Mouse (Mus musculus): ENCODE measurements around the gene Orm2.

Gene Orm2

DNA sequence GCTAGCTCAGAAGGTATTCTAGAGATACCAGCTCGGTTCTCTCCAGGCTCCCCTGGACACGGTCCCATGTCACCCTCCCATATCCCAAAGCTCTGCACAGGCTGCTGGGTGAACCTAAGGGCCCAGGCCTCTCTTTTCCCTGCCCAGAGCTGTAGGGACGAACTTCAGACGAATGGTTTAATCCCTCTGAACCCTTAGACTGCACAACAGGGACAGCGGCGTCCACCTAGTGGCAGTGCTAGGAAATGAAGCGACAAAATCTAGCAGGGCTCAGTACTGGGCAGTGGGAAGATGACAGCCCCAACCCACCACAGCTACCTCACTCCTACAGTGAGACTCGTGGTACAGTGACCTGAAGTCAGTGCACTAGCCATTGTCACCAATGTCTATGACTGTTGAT is 46.4 kb downstream of the Orm2 start:
- DNase-seq: peak; percentile 58 to 76

DNA sequence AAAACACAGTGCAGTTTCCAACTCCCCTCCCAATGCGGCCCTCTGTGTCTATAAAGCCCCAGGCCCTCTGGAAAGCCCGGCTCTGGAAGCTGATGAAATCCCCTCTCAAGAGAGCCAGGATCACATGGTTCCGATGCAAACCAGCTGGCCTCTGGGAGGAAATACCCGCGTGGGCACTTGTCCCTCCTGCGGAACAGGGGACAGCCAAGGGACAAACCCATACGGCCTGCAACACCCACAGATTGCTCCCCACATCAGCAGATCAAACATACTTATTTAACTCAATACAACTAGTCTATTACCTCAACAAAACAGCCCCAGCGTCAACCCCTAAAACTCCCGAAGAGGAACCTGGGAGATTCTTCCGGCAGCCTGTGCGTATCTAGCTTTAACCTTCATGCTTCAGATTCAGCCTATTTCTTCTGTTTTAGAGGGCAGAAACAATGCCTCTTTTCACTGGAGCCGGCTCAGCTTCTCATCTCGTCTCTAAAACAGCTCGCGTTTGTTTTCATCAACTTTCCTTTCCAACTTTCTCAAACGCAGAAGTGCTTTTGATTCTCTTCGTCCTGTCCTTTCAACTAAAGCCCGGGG is 47.2 kb downstream of the Orm2 start:
- peak in 1 of 2 experiments; percentile 40 for DNase-seq

DNA sequence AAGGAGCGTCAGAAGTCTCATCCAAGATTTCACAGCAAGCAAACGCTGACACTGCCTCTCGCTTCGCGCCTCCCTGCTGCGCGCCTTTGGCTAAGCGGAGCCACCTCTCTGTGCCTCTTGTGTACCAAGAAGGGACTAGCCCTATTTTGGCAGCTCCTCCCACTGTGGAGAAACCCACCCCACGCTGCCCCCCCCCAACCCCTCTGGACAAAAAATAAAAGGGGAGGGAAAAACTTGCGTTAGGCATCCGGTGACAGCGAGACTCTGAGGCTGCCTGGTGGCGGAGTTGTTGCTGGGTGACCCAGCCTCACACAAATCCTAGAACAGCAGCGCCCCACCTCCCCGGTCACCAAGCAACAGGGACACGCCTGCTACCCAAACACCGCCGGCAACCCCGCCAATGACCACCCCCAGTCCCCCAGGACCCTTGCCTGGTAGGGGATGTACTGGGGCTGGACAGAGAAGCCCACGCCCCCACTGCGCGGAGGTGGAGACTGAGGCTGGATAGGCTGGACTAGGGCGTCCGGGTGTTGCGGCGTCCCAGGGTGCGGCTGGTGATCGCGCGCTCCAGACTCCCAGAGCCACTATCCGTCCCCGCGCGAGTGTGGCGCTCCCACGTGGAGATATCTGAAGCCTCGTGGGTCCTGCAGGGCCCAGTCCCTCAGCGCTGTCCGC is 47.8 kb downstream of the Orm2 start:
- peak; percentile 66 to 67 for DNase-seq

DNA sequence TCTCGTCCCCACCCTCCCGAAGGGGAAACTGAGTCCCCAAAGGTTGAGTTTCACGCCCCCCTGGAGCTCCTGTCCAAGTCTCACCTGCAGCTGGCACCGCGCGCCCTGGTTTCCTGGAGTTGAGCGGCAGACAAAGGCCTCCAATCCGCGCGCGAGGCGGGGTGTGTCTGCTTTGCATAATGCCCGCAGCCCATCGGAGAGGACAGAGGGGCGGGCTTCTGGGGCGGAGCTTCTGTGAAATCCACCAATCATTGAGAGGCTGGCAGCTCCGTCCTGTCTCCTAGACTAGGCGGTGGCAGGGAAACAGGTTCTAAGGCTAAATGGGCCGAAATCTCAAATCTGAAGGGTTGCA is 48.3 kb downstream of the Orm2 start:
- DNase-seq: peak; percentile 90 to 94

DNA sequence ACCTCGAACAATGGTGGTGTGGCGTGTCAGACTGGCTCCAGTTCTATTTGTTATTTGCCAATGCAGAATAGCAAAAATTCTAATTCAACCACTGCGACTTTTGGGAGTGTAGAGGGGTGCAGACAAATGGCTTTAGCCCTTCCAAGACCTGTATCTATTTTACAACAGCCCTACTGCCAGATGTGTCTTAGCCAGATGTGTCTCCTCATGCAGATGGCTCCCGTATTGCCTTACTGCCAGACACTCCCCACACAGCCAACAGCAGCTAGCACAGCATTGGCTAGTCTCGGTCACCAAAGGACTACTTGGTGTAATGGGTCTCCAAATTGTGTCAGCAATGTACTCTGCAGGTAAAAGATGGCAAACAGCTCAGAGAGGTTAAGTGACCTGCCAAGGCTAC is 49.0 kb downstream of the Orm2 start:
- no peak for DNase-seq

DNA sequence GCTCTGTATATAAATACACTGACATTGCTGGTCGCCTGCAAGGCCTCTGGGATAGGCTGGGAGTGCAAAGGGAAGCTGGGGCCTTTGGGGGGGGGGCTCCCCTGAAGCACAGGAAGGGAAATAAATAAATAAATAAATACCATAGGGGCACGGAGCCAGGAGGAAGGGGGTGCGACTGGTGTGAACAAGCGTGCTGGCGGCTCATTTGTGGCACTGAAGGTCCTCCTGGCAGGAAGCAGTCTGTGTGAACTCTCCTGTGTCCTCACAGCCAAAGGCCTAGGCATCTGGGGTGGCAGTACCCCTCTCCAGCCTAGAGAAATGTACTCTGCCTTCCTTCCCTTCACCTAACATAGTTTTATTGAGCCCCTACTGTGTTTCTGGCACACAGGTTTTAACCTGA is 52.7 kb downstream of the Orm2 start:
- DNase-seq: peak in 1 of 2 experiments; percentile 27

Measured in spleen, adult 18-20 months (tissue).